Mouse (Mus musculus) Patski (cell line): ENCODE measurements around the gene Phpt1. TPM values are rescaled to one million over a fixed set of nuclear protein-coding genes. Genes with fewer than 3 reads are reported as not detected.

Experiments
- ATAC-seq: fragments of 100-300 bp; one replicate; pipeline ENCODE4 v1.8.0; 2021
- CTCF ChIA-PET: fragments of 350-600 bp; sonication (Branson Sonifier 250); formaldehyde crosslinking; loops from one replicate; lab custom pipeline; 2022; ENCODE audit warnings: inconsistent platforms; lab: Charles Lee
- POLR2A ChIA-PET: fragments of 350-600 bp; sonication (Branson Sonifier 250); formaldehyde crosslinking; loops from one replicate; lab custom pipeline; 2022; ENCODE audit warnings: antibody characterized with exemption, inconsistent platforms; lab: Charles Lee
- DNase-seq: peaks from one replicate; pipeline ENCODE4 v3.0.0-alpha.2; 2011; ENCODE audit warnings: low read depth, low spot score
- H3K27me3 ChIP-seq: fragments of 371-371 bp; one replicate; pipeline ENCODE4 v1.5.1; 2021
- CTCF ChIP-seq: fragments of 100-300 bp; IDR thresholded peaks from one replicate; pipeline ENCODE4 v1.5.1; 2021
- in situ Hi-C: fragments of 300-500 bp; cut with MboI; formaldehyde crosslinking; loops from 3 replicates; pipeline ENCODE4 v1.11.1; 2018; ENCODE audit warnings: low pct_unique_long_range_greater_than_20kb, mixed read lengths
- polyA plus RNA-seq: library from polyadenylated mRNA; unstranded; gene quantifications from one replicate; pipeline ENCODE4 v1.2.3, GENCODE M21; 2021

The Phpt1 gene
- 139 TPM for polyA plus RNA-seq

- ATAC-seq, result peak; percentile 88
- ChIA-PET POLR2A (interaction anchor here (0.8 to 1.6 kb wide), 7 partner anchors 9 to 78 kb away, joined by 3 to 5 read pairs (median 3); no protein-coding TSS in a partner anchor), CTCF (interaction anchor here (1.0 to 2.0 kb wide), 4 partner anchors 12 to 77 kb away, joined by 3 to 6 read pairs (median 4); no protein-coding TSS in a partner anchor)
- DNase-seq, result peak; percentile 94
- no peak for TF ChIP-seq CTCF
- in situ Hi-C loops, result no loop called here
- H3K27me3 ChIP-seq, result no peaks in the 10 kb centered on the region
Measured at GRCm38 (mm10) chr2:25574579-25575431, at the start of gene Phpt1, which contains the start of gene Mamdc4. Gene Phpt1, minus strand, starts transcription at chr2:25575224. Gene Mamdc4, minus strand, starts transcription at chr2:25574845.

DNA sequence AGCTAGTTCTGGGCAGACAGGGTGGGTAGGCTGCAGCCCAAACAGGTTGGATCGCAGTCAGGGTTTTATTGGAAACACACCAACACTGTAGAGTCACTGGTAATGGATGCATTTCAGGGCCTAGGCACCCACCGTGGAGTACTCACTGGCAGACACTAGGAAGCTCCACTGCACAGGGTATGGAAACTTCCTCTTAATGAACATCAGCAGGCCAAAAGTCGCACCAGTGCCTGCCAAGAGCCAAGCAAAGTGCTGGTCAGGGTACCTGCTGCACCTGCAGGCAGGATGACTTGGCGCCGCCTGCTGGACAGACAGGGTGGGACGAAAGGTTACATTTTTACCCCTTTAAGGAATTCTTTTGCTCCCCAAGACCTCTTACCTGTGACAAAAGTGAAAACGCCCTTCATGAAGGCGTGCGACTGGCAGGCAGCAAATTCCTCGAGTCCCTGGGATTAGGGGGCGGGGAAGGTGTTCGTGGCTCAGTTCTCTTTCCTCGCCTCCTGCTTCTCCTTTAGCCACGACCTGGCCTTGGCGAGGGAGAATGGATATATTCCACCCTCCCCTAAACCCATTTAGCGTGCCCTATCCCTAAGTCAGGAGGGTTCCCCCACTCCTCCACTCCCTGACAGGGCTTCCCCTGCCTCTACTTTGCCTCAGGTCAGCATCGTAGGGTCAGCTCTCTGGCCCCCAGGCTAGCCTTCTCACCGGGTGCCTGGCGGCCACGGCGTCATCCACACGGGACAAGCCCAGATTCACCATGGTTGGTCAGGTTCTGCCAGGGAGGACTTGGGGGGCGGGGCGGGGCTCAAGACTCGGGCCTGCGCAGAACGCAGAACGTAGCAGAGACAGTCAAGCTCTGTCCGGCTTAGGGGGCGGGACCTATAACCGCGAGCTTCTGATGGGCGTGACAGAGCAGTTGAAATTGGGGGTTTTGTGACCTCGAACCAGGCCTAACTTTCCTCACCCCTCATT, 46.5 kb upstream of the Phpt1 start, which contains the start of gene Tmem141:
Gene Tmem141 (minus strand): TSS at position 777 of the 972 bp plus-strand sequence.
- CTCF ChIA-PET, result interaction anchor here (2.1 kb wide), 1 partner anchor 9 kb away, joined by 4 read pairs; no protein-coding TSS in a partner anchor
- peak; percentile 67 for ATAC-seq
- in situ Hi-C loops, result no loop called here
- no peak for DNase-seq
- no peak for TF ChIP-seq CTCF
- POLR2A ChIA-PET, result interaction anchor here (1.2 kb wide), 1 partner anchor 12 kb away, joined by 4 read pairs; no protein-coding TSS in a partner anchor
- H3K27me3 ChIP-seq, result peaks cover 10% of the 10 kb centered on the region

GRCm38 (mm10) chr2:25620852-25621228, 45.8 kb upstream of the Phpt1 start:
- ChIA-PET POLR2A (interaction anchor here (1.2 kb wide), 1 partner anchor 12 kb away, joined by 4 read pairs; no protein-coding TSS in a partner anchor), CTCF (interaction anchor here (2.1 kb wide), 1 partner anchor 9 kb away, joined by 4 read pairs; no protein-coding TSS in a partner anchor)
- H3K27me3 ChIP-seq, result peaks cover 7% of the 10 kb centered on the region
- in situ Hi-C loops, result no loop called here
- TF ChIP-seq CTCF, result no peak
- ATAC-seq (no peak), DNase-seq (no peak)

GRCm38 (mm10) chr2:25620386-25620785, 45.4 kb upstream of the Phpt1 start:
- POLR2A ChIA-PET, result interaction anchor here (1.2 kb wide), 1 partner anchor 11 kb away, joined by 4 read pairs; no protein-coding TSS in a partner anchor
- H3K27me3 ChIP-seq, result peaks cover 7% of the 10 kb centered on the region
- ATAC-seq (no peak), DNase-seq (no peak)
- CTCF ChIA-PET, result interaction anchor here (2.1 kb wide), 1 partner anchor 8 kb away, joined by 4 read pairs; no protein-coding TSS in a partner anchor
- in situ Hi-C loops, result no loop called here
- TF ChIP-seq CTCF, result no peak

DNA sequence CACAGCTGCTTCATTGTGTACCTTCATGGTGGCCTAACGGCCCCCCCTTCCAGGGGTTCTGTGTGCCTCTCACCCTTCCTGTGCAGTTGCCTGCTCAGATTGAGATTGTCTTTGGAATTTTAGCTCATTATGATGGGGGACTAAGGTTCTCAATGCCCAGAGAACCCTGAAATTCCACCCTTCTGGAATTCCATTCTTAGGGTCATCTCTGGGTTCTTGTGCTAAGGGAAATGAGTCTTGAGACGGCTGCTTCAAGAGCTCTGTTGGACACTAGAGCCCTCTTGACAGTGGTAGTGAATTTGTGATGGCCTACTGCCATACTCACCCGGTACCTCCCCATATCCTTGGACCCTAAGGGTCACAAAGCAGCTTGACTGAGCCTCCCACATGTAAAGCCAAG, 42.6 kb upstream of the Phpt1 start, which contains the start of gene Ccdc183:
Gene Ccdc183 (minus strand): TSS at position 101 of the 400 bp plus-strand sequence.
- CTCF ChIA-PET, result no interaction called here
- no peaks in the 10 kb centered on the region for H3K27me3 ChIP-seq
- POLR2A ChIA-PET, result no interaction called here
- no peak for DNase-seq
- in situ Hi-C loops, result no loop called here
- ATAC-seq, result no peak
- TF ChIP-seq CTCF, result no peak

DNA sequence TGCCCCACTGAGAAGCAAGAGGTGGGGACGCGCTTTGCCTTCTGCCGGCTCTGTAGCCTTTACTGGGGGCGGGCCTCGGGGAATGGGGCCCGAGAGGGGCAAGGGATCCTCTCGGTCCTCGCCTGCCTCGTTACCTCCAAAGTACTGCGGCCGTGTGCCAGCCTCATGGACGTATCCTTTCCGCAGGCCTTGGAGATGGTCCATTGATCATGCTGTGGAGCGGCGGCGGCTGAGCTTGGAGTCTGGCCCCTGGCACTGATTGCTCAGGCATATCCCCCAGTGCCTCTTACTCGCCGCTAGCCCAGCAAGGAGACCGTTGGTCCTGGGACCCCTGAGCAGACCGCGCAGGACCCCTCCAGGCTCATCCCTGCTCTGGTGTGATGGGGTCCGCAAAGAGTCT, 41.4 kb upstream of the Phpt1 start:
- in situ Hi-C loops, result no loop called here
- DNase-seq, result no peak
- ChIA-PET POLR2A (interaction anchor here (0.6 kb wide), 1 partner anchor 683 kb away, joined by 3 read pairs; no protein-coding TSS in a partner anchor), CTCF (no interaction called here)
- no peaks in the 10 kb centered on the region for H3K27me3 ChIP-seq
- TF ChIP-seq CTCF, result no peak
- no peak for ATAC-seq

GRCm38 (mm10) chr2:25608671-25609070, 33.6 kb upstream of the Phpt1 start:
- ATAC-seq (no peak), DNase-seq (no peak)
- in situ Hi-C loops, result no loop called here
- ChIA-PET POLR2A (interaction anchor here (0.6 to 1.3 kb wide), 3 partner anchors 12 to 246 kb away, joined by 3 to 4 read pairs (median 3); partner anchors contain the start of gene Ajm1), CTCF (interaction anchor here (1.2 kb wide), 1 partner anchor 27 kb away, joined by 4 read pairs; the partner anchor contains the start of gene Ajm1)
- no peak for TF ChIP-seq CTCF
- H3K27me3 ChIP-seq, result no peaks in the 10 kb centered on the region

DNA sequence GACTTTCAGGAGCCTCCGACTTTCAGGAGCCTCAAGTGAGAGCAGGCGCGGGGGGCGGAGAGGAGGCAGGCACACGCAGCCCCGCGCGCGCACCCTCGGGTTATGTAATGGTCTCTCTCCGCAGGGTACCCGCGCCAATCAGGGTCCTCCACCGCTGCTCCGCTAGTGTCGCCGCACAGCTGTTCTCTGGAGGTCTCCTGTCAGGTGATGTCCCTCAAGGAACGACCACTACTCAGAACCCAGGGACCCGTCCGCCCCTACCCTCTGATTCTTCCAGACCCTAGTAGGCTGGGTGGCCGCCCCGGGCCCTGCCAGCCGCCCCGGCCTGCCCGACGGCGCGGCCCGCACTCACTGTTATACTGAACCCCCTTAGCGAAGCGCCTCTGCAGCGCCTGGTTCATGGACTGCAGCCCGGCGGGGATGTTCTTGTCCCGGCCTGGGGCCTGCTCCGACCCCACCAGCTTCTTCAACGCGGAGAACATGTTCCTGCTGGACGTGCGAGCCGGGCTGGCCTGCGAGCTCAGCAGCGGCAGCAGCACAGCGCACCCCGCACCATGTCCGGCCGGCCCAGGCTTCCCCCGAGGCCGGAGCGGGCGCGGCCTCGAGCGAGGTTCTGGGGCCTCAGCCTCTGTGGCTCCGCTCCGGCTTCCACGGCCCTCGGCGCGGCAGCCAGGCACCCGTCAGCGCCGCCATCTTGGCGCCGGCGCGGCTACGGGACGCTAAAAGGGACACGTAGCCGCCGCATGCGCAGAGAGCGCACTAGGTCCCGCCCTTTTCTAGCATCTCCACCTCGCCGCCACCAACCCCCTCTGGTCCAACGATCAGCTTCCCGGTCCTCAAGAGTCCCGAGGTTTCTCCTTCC, 33.0 kb upstream of the Phpt1 start, which contains the start of gene Rabl6:
Gene Rabl6 (minus strand): TSS at position 761 of the 862 bp plus-strand sequence.
- DNase-seq, result peak; percentile 44
- ATAC-seq, result peak; percentile 75
- no peak for TF ChIP-seq CTCF
- in situ Hi-C loops, result no loop called here
- ChIA-PET CTCF (interaction anchor here (1.2 kb wide), 1 partner anchor 26 kb away, joined by 4 read pairs; the partner anchor contains the start of gene Ajm1), POLR2A (interaction anchor here (0.6 to 0.7 kb wide), 2 partner anchors 26 to 245 kb away, joined by 3 read pairs; partner anchors contain the start of gene Ajm1)
- H3K27me3 ChIP-seq, result no peaks in the 10 kb centered on the region

GRCm38 (mm10) chr2:25602526-25602925, 27.5 kb upstream of the Phpt1 start:
- no peak for TF ChIP-seq CTCF
- in situ Hi-C loops, result no loop called here
- ChIA-PET CTCF (no interaction called here), POLR2A (no interaction called here)
- DNase-seq (no peak), ATAC-seq (no peak)
- no peaks in the 10 kb centered on the region for H3K27me3 ChIP-seq
